Mouse (Mus musculus) olfactory bulb, adult 2 months (tissue): Measurements from ENCODE around the gene Fem1b. TPM values are rescaled to one million over a fixed set of nuclear protein-coding genes. Genes with fewer than 3 reads are reported as not detected.

Source experiments
- H3K27ac ChIP-seq: fragments of 200-500 bp; 2 replicates; pipeline ENCODE4 v1.5.1; 2012; ENCODE audit warnings: low read depth, low read length; ENCODE audit not compliant: insufficient read depth
- H3K4me1 ChIP-seq: fragments of 200-500 bp; 2 replicates; pipeline ENCODE4 v1.6.1; 2012; ENCODE audit warnings: low read length; ENCODE audit not compliant: control insufficient read depth, insufficient read depth
- H3K4me3 ChIP-seq: fragments of 200-500 bp; 2 replicates; pipeline ENCODE4 v1.5.1; 2012; ENCODE audit warnings: mild to moderate bottlenecking, low read depth, low read length, moderate library complexity; ENCODE audit not compliant: insufficient read depth
- CTCF ChIP-seq: fragments of 200-500 bp; IDR thresholded peaks from 2 replicates; pipeline ENCODE4 v1.5.1; 2012; ENCODE audit warnings: low read depth, mild to moderate bottlenecking, low read length, moderate library complexity; ENCODE audit not compliant: insufficient read depth
- POLR2A ChIP-seq: fragments of 200-500 bp; IDR thresholded peaks from 2 replicates; pipeline ENCODE4 v1.6.1; 2012; ENCODE audit warnings: mild to moderate bottlenecking, low read depth, low read length, moderate library complexity; ENCODE audit not compliant: insufficient read depth
- WGBS: fragments of 180-500 bp; shearing (Covaris S2); methylation state at CpG from one replicate; pipeline ENCODE4 v1.1.7; 2018; 5-methylcytosine and 5-hydroxymethylcytosine counted together
- polyA plus RNA-seq: library from polyadenylated mRNA; stranded (reverse); fragments of >200 nt; gene quantifications from 2 replicates; pipeline ENCODE4 v1.2.4, GENCODE M21; 2012; ENCODE audit warnings: low replicate concordance; ENCODE audit not compliant: missing spikeins, insufficient read depth, insufficient read length

Fem1b gene
- polyA plus RNA-seq, 1 experiment: not detected

- Histone ChIP-seq H3K27ac (no peak overlapping the region), H3K4me1 (peaks cover 6% of the 10 kb centered on the region; the same call in 1 of the 2 replicates), H3K4me3 (no peak overlapping the region)
- 57% methylated on average over 7 of the region's 7 CpGs for WGBS
- TF ChIP-seq POLR2A (no peak), CTCF (no peak)
These were observed 67.0 kb downstream of the Fem1b start for GRCm38 (mm10) chr9:62744558-62745275.

Other genes starting within 250 kb of the Fem1b start
- gene Itga11, start 134.1 kb downstream of the Fem1b start, polyA plus RNA-seq: not detected in 2 replicates
- gene Cln6, start 26.9 kb upstream of the Fem1b start, polyA plus RNA-seq: not detected in 2 replicates
- gene Calml4, start 46.1 kb upstream of the Fem1b start, polyA plus RNA-seq: not detected in 2 replicates
- gene Pias1, start 176.0 kb upstream of the Fem1b start, polyA plus RNA-seq: not detected in 2 replicates